Mouse (Mus musculus) liver, postnatal 0 days (tissue): ENCODE measurements around the gene Tesc.

ENCODE experiments used
- CTCF ChIP-seq: sonication (generic); IDR thresholded peaks from 2 replicates; pipeline ENCODE4 v1.5.1; 2016; ENCODE audit warnings: antibody characterized with exemption, low read depth
- EP300 ChIP-seq: IDR thresholded peaks from 2 replicates; pipeline ENCODE4 v1.6.1; 2016; ENCODE audit warnings: antibody characterized with exemption, low read depth, mild to moderate bottlenecking

- TF ChIP-seq EP300 (no peak), CTCF (peak; percentile 87)
Observed at GRCm38 (mm10) chr5:118069315-118069714, 41.8 kb downstream of the Tesc start.
